Mouse (Mus musculus) cerebellum, adult 2 months (tissue): ENCODE results near the gene Olfr787. TPM values are rescaled to one million over a fixed set of nuclear protein-coding genes. Genes with fewer than 3 reads are reported as not detected.

ENCODE experiments used
- DNase-seq, 2 experiments: peaks; one replicate each; pipeline ENCODE4 v3.0.0; 2021
- H3K27ac ChIP-seq: fragments of 200-500 bp; 2 replicates; pipeline ENCODE4 v1.5.1; 2012; ENCODE audit warnings: low read length, control low read depth, inconsistent platforms; ENCODE audit not compliant: insufficient read depth
- H3K27me3 ChIP-seq: fragments of 200-500 bp; 2 replicates; pipeline ENCODE4 v1.6.1; 2012; ENCODE audit warnings: inconsistent platforms, mild to moderate bottlenecking, low read length, moderate library complexity; ENCODE audit not compliant: control insufficient read depth, insufficient read depth
- H3K4me1 ChIP-seq: fragments of 200-500 bp; 2 replicates; pipeline ENCODE4 v1.6.1; 2011; ENCODE audit warnings: low read length; ENCODE audit not compliant: control insufficient read depth, insufficient read depth
- H3K4me3 ChIP-seq: fragments of 200-500 bp; replicated peaks from 2 replicates; pipeline ENCODE3; 2011; ENCODE audit warnings: mild to moderate bottlenecking, low read depth, low read length, control low read depth; ENCODE audit not compliant: insufficient read depth
- CTCF ChIP-seq: fragments of 200-500 bp; IDR thresholded peaks from 2 replicates; pipeline ENCODE4 v1.5.1; 2011; ENCODE audit warnings: low read depth, mild to moderate bottlenecking, control low read depth, low read length, moderate library complexity, borderline replicate concordance; ENCODE audit not compliant: insufficient read depth
- POLR2A ChIP-seq: fragments of 200-500 bp; IDR thresholded peaks from 2 replicates; pipeline ENCODE4 v1.6.1; 2011; ENCODE audit warnings: low read length, control low read depth, borderline replicate concordance; ENCODE audit not compliant: insufficient read depth
- WGBS: fragments of 180-500 bp; shearing (Covaris S2); methylation state at CpG from one replicate; pipeline ENCODE4 v1.1.7; 2018; 5-methylcytosine and 5-hydroxymethylcytosine counted together
- polyA plus RNA-seq: library from polyadenylated mRNA; depleted of rRNA; stranded (reverse); fragments of >200 nt; gene quantifications from 2 replicates; pipeline ENCODE4 v1.2.3, GENCODE M21; 2012; rRNA removed

Olfr787 gene
- polyA plus RNA-seq, result not detected in 2 replicates

DNA sequence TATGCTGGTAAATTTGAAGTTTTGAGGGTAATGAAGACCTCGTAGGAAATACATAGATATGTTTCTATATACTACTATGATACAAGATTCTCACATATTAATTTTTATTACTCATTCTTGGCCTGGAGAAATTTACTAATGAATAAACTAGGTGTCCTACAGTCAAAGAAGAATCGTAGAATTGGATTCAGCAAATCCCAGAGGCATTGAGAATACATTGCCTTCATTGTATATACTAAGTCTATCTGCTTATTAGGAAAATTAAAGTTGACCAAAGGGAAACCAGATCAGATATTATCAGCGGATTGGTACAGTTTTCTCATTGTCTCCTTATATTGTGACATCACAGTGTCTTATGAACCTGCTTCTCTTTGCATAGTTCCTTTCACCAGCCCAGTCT, at the start of gene Olfr787:
Gene Olfr787, plus strand, starts transcription at position 301 of the 400 bp plus-strand sequence.
- TF ChIP-seq CTCF (no peak), POLR2A (no peak)
- no peak within 1 kb of the TSS for H3K27ac ChIP-seq
- WGBS, result 80% methylated on average over 3 of the region's 3 CpGs
- no peak within 1 kb of the TSS for H3K4me3 ChIP-seq
- H3K27me3 ChIP-seq, result no peaks in the 10 kb centered on the region
- no peak for DNase-seq
- no peaks in the 10 kb centered on the region for H3K4me1 ChIP-seq

DNA sequence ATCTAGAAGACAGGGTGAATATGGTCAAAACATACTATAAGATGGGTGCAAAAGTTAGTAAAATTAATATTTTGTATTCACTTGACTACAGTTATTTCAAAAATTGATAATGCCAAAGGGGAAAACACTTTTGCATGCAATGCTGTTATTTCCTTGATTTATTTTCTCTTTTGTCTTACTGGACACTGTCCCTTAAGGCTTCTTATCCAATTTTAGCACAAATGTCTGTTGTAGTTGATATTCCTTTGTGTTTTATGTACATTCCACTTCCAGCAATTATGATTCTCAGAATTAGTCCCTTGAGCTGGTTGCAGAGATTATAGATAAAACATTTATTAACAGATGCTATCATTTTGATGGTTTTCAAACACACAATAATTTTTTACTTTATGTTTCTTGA, 34.7 kb upstream of the Olfr787 start, which contains the start of gene Olfr786:
Gene Olfr786, plus strand, starts transcription at position 301 of the 400 bp plus-strand sequence.
- no peak within 1 kb of the TSS for H3K27ac ChIP-seq
- no peak for DNase-seq
- H3K27me3 ChIP-seq, result no peaks in the 10 kb centered on the region
- H3K4me1 ChIP-seq, result no peaks in the 10 kb centered on the region
- no peak within 1 kb of the TSS for H3K4me3 ChIP-seq
- TF ChIP-seq POLR2A, result no peak
- no peak for TF ChIP-seq CTCF

DNA sequence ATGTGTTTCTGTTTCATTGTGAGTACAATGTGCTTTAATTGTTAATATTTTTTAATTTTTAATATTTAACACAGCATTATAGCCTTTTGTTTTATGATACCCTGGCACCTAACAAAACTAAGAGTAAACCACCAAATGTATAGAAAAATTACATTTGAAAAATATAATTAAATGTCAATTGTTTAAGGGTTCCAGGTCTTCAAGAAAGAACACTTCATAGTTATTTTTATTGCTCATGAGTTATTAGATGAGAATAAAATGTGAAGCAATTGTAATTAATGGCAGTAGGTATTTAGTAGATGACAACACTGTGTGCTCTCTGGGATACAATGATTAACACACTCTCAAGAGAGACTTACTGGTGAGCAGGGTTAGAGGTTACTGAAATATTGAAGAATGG, 9.0 kb downstream of the Olfr787 start, which contains the start of gene Olfr788:
Gene Olfr788, plus strand, starts transcription at position 301 of the 400 bp plus-strand sequence.
- Histone ChIP-seq H3K27me3 (no peaks in the 10 kb centered on the region), H3K4me1 (no peaks in the 10 kb centered on the region), H3K4me3 (no peak within 1 kb of the TSS), H3K27ac (no peak within 1 kb of the TSS)
- DNase-seq, result no peak
- TF ChIP-seq POLR2A (no peak), CTCF (no peak)

DNA sequence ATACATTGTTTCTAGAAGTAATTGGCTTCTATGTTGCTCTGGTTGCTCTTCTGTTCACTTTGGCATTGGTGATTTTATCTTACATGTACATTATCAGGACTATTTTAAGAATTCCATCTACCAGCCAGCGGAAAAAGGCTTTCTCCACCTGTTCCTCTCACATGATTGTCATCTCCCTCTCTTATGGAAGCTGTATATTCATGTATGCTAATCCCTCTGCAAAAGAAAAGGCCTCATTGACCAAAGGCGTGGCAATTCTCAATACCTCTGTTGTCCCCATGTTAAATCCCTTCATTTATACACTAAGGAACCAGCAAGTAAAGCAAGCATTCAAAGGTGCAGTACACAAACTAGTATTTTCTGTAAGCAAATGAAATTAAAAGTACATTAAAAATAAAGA, 11.6 kb downstream of the Olfr787 start:
- no peak overlapping the region for H3K27ac ChIP-seq
- no peak for DNase-seq
- H3K27me3 ChIP-seq, result no peaks in the 10 kb centered on the region
- 71% methylated on average over 2 of the region's 2 CpGs for WGBS
- H3K4me3 ChIP-seq, result no peak overlapping the region
- H3K4me1 ChIP-seq, result no peaks in the 10 kb centered on the region
- no peak for TF ChIP-seq POLR2A
- no peak for TF ChIP-seq CTCF

DNA sequence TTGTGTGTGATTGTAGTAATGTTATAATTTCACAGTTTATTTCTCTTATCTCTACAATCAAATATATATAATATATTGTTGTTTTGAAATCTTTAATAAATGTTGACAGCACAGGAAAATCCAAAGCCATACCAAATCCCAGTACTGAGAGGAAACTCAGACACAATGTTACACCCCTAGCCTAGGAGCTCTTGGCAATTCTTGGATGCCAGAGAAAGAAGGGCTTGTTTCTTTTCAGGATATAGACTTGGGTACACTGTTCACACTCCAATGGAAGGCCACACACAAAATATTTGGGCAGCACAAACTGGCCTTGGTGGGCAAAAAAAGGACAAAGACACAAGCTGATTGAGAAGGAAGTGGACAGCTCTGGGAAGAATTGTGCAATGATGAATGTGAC, 12.1 kb downstream of the Olfr787 start:
- no peaks in the 10 kb centered on the region for H3K4me1 ChIP-seq
- no peak for TF ChIP-seq CTCF
- TF ChIP-seq POLR2A, result no peak
- no peak overlapping the region for H3K27ac ChIP-seq
- DNase-seq, result no peak
- no peak overlapping the region for H3K4me3 ChIP-seq
- H3K27me3 ChIP-seq, result no peaks in the 10 kb centered on the region

DNA sequence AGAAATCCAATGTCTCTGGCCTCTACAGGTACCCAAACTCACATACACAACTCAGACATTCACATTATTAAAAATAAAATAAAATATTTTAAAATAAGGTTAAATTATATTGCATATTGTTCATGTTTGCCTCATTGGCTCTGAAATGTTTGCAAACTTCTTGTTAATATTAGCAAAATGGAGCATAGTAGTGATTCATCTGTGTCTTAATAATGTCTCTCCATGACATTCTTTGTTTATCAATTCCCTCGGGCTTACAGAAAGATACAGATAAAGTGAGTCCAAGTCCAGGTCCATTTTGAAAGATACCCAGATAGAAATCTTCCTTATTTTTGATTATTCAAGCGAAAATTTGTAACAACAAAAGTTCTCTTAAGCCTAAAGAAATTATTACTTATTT, 22.8 kb downstream of the Olfr787 start, which contains the start of gene Olfr789:
Gene Olfr789, plus strand, starts transcription at position 301 of the 400 bp plus-strand sequence.
- H3K27ac ChIP-seq, result no peak within 1 kb of the TSS
- no peak for TF ChIP-seq CTCF
- no peak for TF ChIP-seq POLR2A
- H3K27me3 ChIP-seq, result no peaks in the 10 kb centered on the region
- WGBS, result 61% methylated on average over 2 of the region's 2 CpGs
- H3K4me1 ChIP-seq, result no peaks in the 10 kb centered on the region
- H3K4me3 ChIP-seq, result no peak within 1 kb of the TSS
- no peak for DNase-seq

DNA sequence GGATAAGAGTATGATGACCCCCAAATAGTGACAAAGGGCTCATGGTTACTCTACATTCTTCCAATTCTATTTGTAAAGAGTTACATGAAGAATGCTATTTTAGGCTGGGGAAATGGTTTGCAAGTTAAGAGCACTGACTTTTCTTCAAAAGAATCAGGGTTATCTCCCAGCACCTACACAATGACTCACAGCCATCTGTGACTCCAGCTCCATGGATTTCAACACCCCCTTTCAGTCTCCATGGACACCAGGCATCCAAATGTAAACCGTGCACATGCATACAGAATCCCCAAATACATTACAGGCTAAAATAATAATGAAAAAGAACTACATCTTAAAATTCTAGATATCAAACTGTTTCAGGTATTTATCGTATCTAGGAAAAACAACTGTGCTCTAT, 28.4 kb downstream of the Olfr787 start:
- Histone ChIP-seq H3K27me3 (no peaks in the 10 kb centered on the region), H3K27ac (no peak overlapping the region), H3K4me3 (no peak overlapping the region), H3K4me1 (no peaks in the 10 kb centered on the region)
- TF ChIP-seq POLR2A, result no peak
- TF ChIP-seq CTCF, result no peak
- WGBS, result 75% methylated on average over 2 of the region's 2 CpGs
- no peak for DNase-seq

DNA sequence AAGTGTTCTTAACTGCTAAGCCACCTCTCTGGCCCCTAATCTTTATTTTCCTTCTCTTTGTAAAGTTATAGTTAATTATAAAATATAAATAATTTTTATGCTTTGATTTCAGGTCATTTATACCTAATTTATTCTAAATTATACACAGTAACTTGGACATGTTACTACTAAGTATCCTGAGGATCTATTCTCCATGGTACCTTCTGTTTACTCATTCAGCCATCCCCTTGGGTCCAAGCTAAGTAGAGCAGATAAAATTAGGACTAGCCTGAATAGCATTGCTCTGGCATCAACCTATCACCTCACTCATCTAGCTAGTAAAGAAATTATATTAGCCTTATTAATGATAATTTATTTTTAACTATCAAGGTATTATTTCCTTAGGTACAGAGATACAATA, 36.5 kb downstream of the Olfr787 start, which contains the start of gene Olfr790:
Gene Olfr790, plus strand, starts transcription at position 301 of the 400 bp plus-strand sequence.
- DNase-seq, result no peak
- Histone ChIP-seq H3K4me1 (no peaks in the 10 kb centered on the region), H3K4me3 (no peak within 1 kb of the TSS), H3K27ac (no peak within 1 kb of the TSS), H3K27me3 (no peaks in the 10 kb centered on the region)
- TF ChIP-seq POLR2A (no peak), CTCF (no peak)

Other genes with a start within 250 kb of the Olfr787 start
- not detected in 2 replicates for gene Olfr774, start 225.7 kb upstream of the Olfr787 start, polyA plus RNA-seq
- gene Olfr775, start 213.4 kb upstream of the Olfr787 start, polyA plus RNA-seq, result not detected in 2 replicates
- not detected in 2 replicates for gene Olfr776, start 202.7 kb upstream of the Olfr787 start, polyA plus RNA-seq
- not detected in 2 replicates for gene Olfr777, start 190.4 kb upstream of the Olfr787 start, polyA plus RNA-seq
- gene Olfr780, start 143.7 kb upstream of the Olfr787 start, polyA plus RNA-seq, result not detected in 2 replicates
- not detected in 2 replicates for gene Olfr781, start 133.0 kb upstream of the Olfr787 start, polyA plus RNA-seq
- not detected in 2 replicates for gene Olfr782, start 113.0 kb upstream of the Olfr787 start, polyA plus RNA-seq
- 0.06 and 0.08 TPM in 2 replicates for gene Olfr784, start 77.8 kb upstream of the Olfr787 start, polyA plus RNA-seq
- not detected in 2 replicates for gene Olfr785, start 56.4 kb upstream of the Olfr787 start, polyA plus RNA-seq
- gene Olfr786, start 34.6 kb upstream of the Olfr787 start, polyA plus RNA-seq, result not detected in 2 replicates
- gene Olfr788, start 9.1 kb downstream of the Olfr787 start, polyA plus RNA-seq, result not detected in 2 replicates
- not detected in 2 replicates for gene Olfr789, start 22.9 kb downstream of the Olfr787 start, polyA plus RNA-seq
- gene Olfr790, start 36.6 kb downstream of the Olfr787 start, polyA plus RNA-seq, result not detected in 2 replicates
- gene Olfr791, start 59.9 kb downstream of the Olfr787 start, polyA plus RNA-seq, result not detected in 2 replicates
- not detected in 2 replicates for gene Olfr792, start 77.3 kb downstream of the Olfr787 start, polyA plus RNA-seq
- gene Olfr794, start 105.8 kb downstream of the Olfr787 start, polyA plus RNA-seq, result not detected in 2 replicates
- not detected in 2 replicates for gene Olfr796, start 150.7 kb downstream of the Olfr787 start, polyA plus RNA-seq
- not detected in 2 replicates for gene Olfr798, start 166.1 kb downstream of the Olfr787 start, polyA plus RNA-seq
- gene Olfr799, start 175.6 kb downstream of the Olfr787 start, polyA plus RNA-seq, result not detected in 2 replicates
- gene Olfr800, start 195.8 kb downstream of the Olfr787 start, polyA plus RNA-seq, result not detected in 2 replicates
- not detected in 2 replicates for gene Olfr801, start 212.0 kb downstream of the Olfr787 start, polyA plus RNA-seq
- gene Olfr802, start 226.3 kb downstream of the Olfr787 start, polyA plus RNA-seq, result not detected in 2 replicates
- gene Olfr803, start 232.4 kb downstream of the Olfr787 start, polyA plus RNA-seq, result not detected in 2 replicates
- not detected in 2 replicates for gene Olfr804, start 241.3 kb downstream of the Olfr787 start, polyA plus RNA-seq